Mouse (Mus musculus): ENCODE measurements around the gene Zfp382. TPM values are rescaled to one million over a fixed set of nuclear protein-coding genes. Genes with fewer than 3 reads are reported as not detected.
A peak's percentile ranks its signal among the peaks of the same experiment; 100 is the strongest.

Zfp382 gene
- polyA plus RNA-seq, 1 experiment from 2014 or later: 1.6 TPM

DNA sequence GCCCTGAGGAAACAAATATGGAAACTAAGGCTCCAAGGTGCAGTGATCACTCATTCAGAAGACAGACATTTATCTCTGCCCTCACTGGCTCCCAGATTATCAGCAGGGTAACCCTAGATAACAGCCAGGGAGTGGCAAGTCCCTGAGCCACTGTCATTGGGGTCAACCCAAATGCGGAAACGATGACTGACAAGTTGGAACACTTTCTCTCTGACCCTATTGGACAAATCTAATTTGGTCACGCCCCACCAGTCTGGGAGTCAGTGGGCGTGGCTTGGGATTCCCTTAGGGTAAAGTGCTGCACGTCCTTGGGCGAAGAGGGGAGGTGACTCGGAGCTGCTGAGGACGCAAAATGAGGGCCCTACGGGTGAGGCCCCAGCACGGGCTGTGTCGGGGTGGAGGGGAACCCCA, 62.1 kb downstream of the Zfp382 start, which contains the start of gene Cox7a1:
Gene Cox7a1 (plus strand): TSS at position 266 of the 411 bp plus-strand sequence.
- H3K4me2 ChIP-seq: peak within 1 kb of the TSS; percentile 66
- ATAC-seq (ENCODE audit: low read depth) (peak; percentile 89), DNase-seq (peak; percentile 88)
- peaks cover 31% of the 10 kb centered on the region for H3K36me3 ChIP-seq
- WGBS (ENCODE audit: insufficient replicate concordance): under 1% methylated on average over 11 of the region's 11 CpGs
- H3K4me3 ChIP-seq (replicated peaks): peak within 1 kb of the TSS; percentile 38
- H3K4me1 ChIP-seq (replicated peaks): peaks cover 20% of the 10 kb centered on the region
- peak within 1 kb of the TSS; percentile 49 for H3K9ac ChIP-seq
- peak within 1 kb of the TSS; percentile 14 for H3K27ac ChIP-seq
- H3K9me3 ChIP-seq (replicated peaks): no peaks in the 10 kb centered on the region
- no peaks in the 10 kb centered on the region for H3K27me3 ChIP-seq

Small RNAs within 50 kb of the gene (microRNA-seq; reads per million reads assigned to microRNA genes)
- gene Gm23368: not detected

Other genes with a start within 250 kb of the Zfp382 start
- gene Zfp27, start 215.4 kb upstream of the Zfp382 start, polyA plus RNA-seq (2015; fragmentation: Nextera tagmentation; extraction: Ambion mirVana): 1.9 and 2.3 TPM in 2 replicates
- gene Zfp383, start 213.7 kb upstream of the Zfp382 start, polyA plus RNA-seq (2015; fragmentation: Nextera tagmentation; extraction: Ambion mirVana): 0.58 TPM in 2 replicates
- gene Zfp74, start 167.9 kb upstream of the Zfp382 start, polyA plus RNA-seq (2015; fragmentation: Nextera tagmentation; extraction: Ambion mirVana): 2.0 and 2.6 TPM in 2 replicates
- 8.5 and 10.9 TPM in 2 replicates for gene Zfp568, start 138.0 kb upstream of the Zfp382 start, polyA plus RNA-seq (2015; fragmentation: Nextera tagmentation; extraction: Ambion mirVana)
- 0.29 and 0.41 TPM in 2 replicates for gene Zfp14, start 70.6 kb upstream of the Zfp382 start, polyA plus RNA-seq (2015; fragmentation: Nextera tagmentation; extraction: Ambion mirVana)
- gene Zfp82, start 49.0 kb upstream of the Zfp382 start, polyA plus RNA-seq (2015; fragmentation: Nextera tagmentation; extraction: Ambion mirVana): 1.7 and 2.1 TPM in 2 replicates
- gene Gm26920, start 31.5 kb upstream of the Zfp382 start, polyA plus RNA-seq (2015; fragmentation: Nextera tagmentation; extraction: Ambion mirVana): 0.44 TPM in 1 of 2 replicates, not detected in the other
- 2.0 and 2.5 TPM in 2 replicates for gene Zfp566, start 31.4 kb upstream of the Zfp382 start, polyA plus RNA-seq (2015; fragmentation: Nextera tagmentation; extraction: Ambion mirVana)
- gene Zfp260, start 27.2 kb upstream of the Zfp382 start, polyA plus RNA-seq (2015; fragmentation: Nextera tagmentation; extraction: Ambion mirVana): 12.7 and 18.3 TPM in 2 replicates
- gene Zfp146, start 47.8 kb downstream of the Zfp382 start, polyA plus RNA-seq (2015; fragmentation: Nextera tagmentation; extraction: Ambion mirVana): 4.8 and 6.2 TPM in 2 replicates
- 4.2 and 4.8 TPM in 2 replicates for gene Cox7a1, start 62.2 kb downstream of the Zfp382 start, polyA plus RNA-seq (2015; fragmentation: Nextera tagmentation; extraction: Ambion mirVana)
- 39.0 and 40.8 TPM in 2 replicates for gene Capns1, start 76.9 kb downstream of the Zfp382 start, polyA plus RNA-seq (2015; fragmentation: Nextera tagmentation; extraction: Ambion mirVana)
- 67.1 and 70.0 TPM in 2 replicates for gene Polr2i, start 110.0 kb downstream of the Zfp382 start, polyA plus RNA-seq (2015; fragmentation: Nextera tagmentation; extraction: Ambion mirVana)
- gene Tbcb, start 110.3 kb downstream of the Zfp382 start, polyA plus RNA-seq (2015; fragmentation: Nextera tagmentation; extraction: Ambion mirVana): 62.1 and 63.7 TPM in 2 replicates
- not detected in 2 replicates for gene Ovol3, start 113.8 kb downstream of the Zfp382 start, polyA plus RNA-seq (2015; fragmentation: Nextera tagmentation; extraction: Ambion mirVana)
- 0.13 TPM in 1 of 2 replicates, not detected in the other for gene Thap8, start 158.2 kb downstream of the Zfp382 start, polyA plus RNA-seq (2015; fragmentation: Nextera tagmentation; extraction: Ambion mirVana)
- 7.0 and 8.1 TPM in 2 replicates for gene Wdr62, start 158.5 kb downstream of the Zfp382 start, polyA plus RNA-seq (2015; fragmentation: Nextera tagmentation; extraction: Ambion mirVana)
- 1.4 and 1.7 TPM in 2 replicates for gene Clip3, start 169.8 kb downstream of the Zfp382 start, polyA plus RNA-seq (2015; fragmentation: Nextera tagmentation; extraction: Ambion mirVana)
- 17.2 and 18.9 TPM in 2 replicates for gene Alkbh6, start 186.8 kb downstream of the Zfp382 start, polyA plus RNA-seq (2015; fragmentation: Nextera tagmentation; extraction: Ambion mirVana)
- 6.1 and 8.8 TPM in 2 replicates for gene Syne4, start 192.9 kb downstream of the Zfp382 start, polyA plus RNA-seq (2015; fragmentation: Nextera tagmentation; extraction: Ambion mirVana)
- gene E130208F15Rik, start 199.8 kb downstream of the Zfp382 start, polyA plus RNA-seq (2015; fragmentation: Nextera tagmentation; extraction: Ambion mirVana): 1.3 and 1.8 TPM in 2 replicates
- gene Sdhaf1, start 202.0 kb downstream of the Zfp382 start, polyA plus RNA-seq (2015; fragmentation: Nextera tagmentation; extraction: Ambion mirVana): 6.4 and 6.6 TPM in 2 replicates
- gene Lrfn3, start 240.8 kb downstream of the Zfp382 start, polyA plus RNA-seq (2015; fragmentation: Nextera tagmentation; extraction: Ambion mirVana): 1.4 and 1.5 TPM in 2 replicates